Mouse (Mus musculus) MEL (cell line): ENCODE data around the gene Phf21a. TPM values are rescaled to one million over a fixed set of nuclear protein-coding genes. Genes with fewer than 3 reads are reported as not detected.

Source experiments
- DNase-seq: peaks from one replicate; pipeline ENCODE4 v3.0.0; 2011; ENCODE audit warnings: low read depth, low spot score
- H3K27ac ChIP-seq: 2 replicates; pipeline ENCODE4 v1.5.1; 2012; ENCODE audit warnings: low read depth, mild to moderate bottlenecking, control low read depth, low read length, moderate library complexity; ENCODE audit not compliant: control insufficient read depth
- H3K27me3 ChIP-seq, 2 experiments: fragments of 150-350 bp in 1 of 2; sonication (generic) in 1 of 2; 2 replicates each; pipeline ENCODE4 v1.6.1; 2012; ENCODE audit warnings: low read length in 2 of 2, mild to moderate bottlenecking in 2 of 2, improper control_type of control experiment in 1 of 2, moderate library complexity in 1 of 2; ENCODE audit not compliant: insufficient read depth in 2 of 2, control insufficient read depth in 1 of 2
- H3K36me3 ChIP-seq, 2 experiments: 2 replicates each; pipeline ENCODE4 v1.6.1; 2012 to 2014; ENCODE audit warnings: low read length in 2 of 2, improper control_type of control experiment in 1 of 2, inconsistent platforms in 1 of 2, mild to moderate bottlenecking in 1 of 2; ENCODE audit not compliant: insufficient read depth in 2 of 2, control insufficient read depth in 1 of 2
- H3K4me1 ChIP-seq, 2 experiments: fragments of 150-350 bp in 1 of 2; sonication (generic) in 1 of 2; 2 replicates each; pipeline ENCODE4 v1.6.1; 2012; ENCODE audit warnings: low read length in 2 of 2, improper control_type of control experiment in 1 of 2, mild to moderate bottlenecking in 1 of 2; ENCODE audit not compliant: insufficient read depth in 2 of 2, control insufficient read depth in 1 of 2
- H3K4me3 ChIP-seq, 2 experiments: fragments of 150-350 bp in 1 of 2; sonication (generic) in 1 of 2; 2 replicates each; pipeline ENCODE4 v1.5.1; 2012; ENCODE audit warnings: low read depth in 2 of 2, low read length in 2 of 2, mild to moderate bottlenecking in 2 of 2, moderate library complexity in 2 of 2, control low read depth in 1 of 2, improper control_type of control experiment in 1 of 2; ENCODE audit not compliant: control insufficient read depth in 1 of 2, insufficient read depth in 1 of 2
- H3K79me2 ChIP-seq: 2 replicates; pipeline ENCODE4 v1.6.1; 2012; ENCODE audit warnings: mild to moderate bottlenecking, low read length, moderate library complexity; ENCODE audit not compliant: control insufficient read depth, poor library complexity, insufficient read depth
- H3K9ac ChIP-seq: 2 replicates; pipeline ENCODE4 v1.6.1; 2012; ENCODE audit warnings: low read depth, mild to moderate bottlenecking, control low read depth, low read length, moderate library complexity; ENCODE audit not compliant: control insufficient read depth, poor library complexity, severe bottlenecking
- H3K9me3 ChIP-seq: fragments of 150-350 bp; sonication (generic); replicated peaks from 2 replicates; pipeline ENCODE4 v1.6.1; 2012; ENCODE audit warnings: mild to moderate bottlenecking, low read length, improper control_type of control experiment, moderate library complexity; ENCODE audit not compliant: insufficient read depth
- BHLHE40 ChIP-seq: IDR thresholded peaks from 2 replicates; pipeline ENCODE4 v1.6.1; 2012; ENCODE audit warnings: low read depth, mild to moderate bottlenecking, inconsistent platforms, low read length, improper control_type of control experiment, borderline replicate concordance
- EP300 ChIP-seq, 2 experiments: IDR thresholded peaks; 2 replicates each; pipeline ENCODE4 v1.6.1; 2011; ENCODE audit warnings: improper control_type of control experiment in 2 of 2, low read length in 2 of 2, low read depth in 1 of 2, mild to moderate bottlenecking in 1 of 2
- ETS1 ChIP-seq: IDR thresholded peaks from 2 replicates; pipeline ENCODE4 v1.6.1; 2012; ENCODE audit warnings: low read depth, mild to moderate bottlenecking, inconsistent platforms, low read length, improper control_type of control experiment, moderate library complexity
- HCFC1 ChIP-seq: IDR thresholded peaks from 2 replicates; pipeline ENCODE4 v1.6.1; 2012; ENCODE audit warnings: low read depth, mild to moderate bottlenecking, inconsistent platforms, low read length, improper control_type of control experiment, moderate library complexity
- MAFK ChIP-seq: IDR thresholded peaks from 2 replicates; pipeline ENCODE4 v1.6.1; 2011; ENCODE audit warnings: low read depth, mild to moderate bottlenecking, low read length, improper control_type of control experiment, borderline replicate concordance
- MAX ChIP-seq: IDR thresholded peaks from 2 replicates; pipeline ENCODE4 v1.6.1; 2011; ENCODE audit warnings: low read length, improper control_type of control experiment
- MEF2A ChIP-seq: IDR thresholded peaks from 2 replicates; pipeline ENCODE4 v1.6.1; 2014; ENCODE audit warnings: low read depth, mild to moderate bottlenecking, inconsistent platforms, low read length, improper control_type of control experiment; ENCODE audit not compliant: poor library complexity, insufficient replicate concordance, severe bottlenecking; ENCODE audit errors: extremely low read depth
- MXI1 ChIP-seq: IDR thresholded peaks from 2 replicates; pipeline ENCODE4 v1.6.1; 2011; ENCODE audit warnings: mild to moderate bottlenecking, low read depth, low read length, improper control_type of control experiment
- MYB ChIP-seq: IDR thresholded peaks from 2 replicates; pipeline ENCODE4 v1.6.1; 2011; ENCODE audit warnings: mild to moderate bottlenecking, low read depth, low read length, improper control_type of control experiment
- MYC ChIP-seq: IDR thresholded peaks from 2 replicates; pipeline ENCODE4 v1.6.1; 2011; ENCODE audit warnings: low read depth, mild to moderate bottlenecking, low read length, improper control_type of control experiment, moderate library complexity
- NRF1 ChIP-seq: IDR thresholded peaks from 2 replicates; pipeline ENCODE4 v1.6.1; 2014; ENCODE audit warnings: low read depth, mild to moderate bottlenecking, inconsistent platforms, low read length, improper control_type of control experiment, moderate library complexity; ENCODE audit not compliant: poor library complexity, insufficient read depth, severe bottlenecking
- POLR2A ChIP-seq, 2 experiments: IDR thresholded peaks; 2 replicates each; pipeline ENCODE4 v1.6.1; 2011 to 2012; ENCODE audit warnings: low read length in 2 of 2, mild to moderate bottlenecking in 2 of 2, control low read depth in 1 of 2, improper control_type of control experiment in 1 of 2, low read depth in 1 of 2, moderate library complexity in 1 of 2; ENCODE audit not compliant: control insufficient read depth in 1 of 2, insufficient read depth in 1 of 2, poor library complexity in 1 of 2
- POLR2AphosphoS5 ChIP-seq: IDR thresholded peaks from 2 replicates; pipeline ENCODE4 v1.6.1; 2012; ENCODE audit warnings: low read depth, borderline replicate concordance, mild to moderate bottlenecking, inconsistent platforms, low read length, moderate library complexity, mixed read lengths
- RAD21 ChIP-seq: IDR thresholded peaks from 2 replicates; pipeline ENCODE4 v1.6.1; 2011; ENCODE audit warnings: mild to moderate bottlenecking, low read depth, low read length, improper control_type of control experiment
- SIN3A ChIP-seq: IDR thresholded peaks from 2 replicates; pipeline ENCODE4 v1.6.1; 2012; ENCODE audit warnings: low read length, improper control_type of control experiment, inconsistent platforms
- SMC3 ChIP-seq: IDR thresholded peaks from 2 replicates; pipeline ENCODE4 v1.6.1; 2011; ENCODE audit warnings: low read depth, low read length, improper control_type of control experiment
- TCF12 ChIP-seq: IDR thresholded peaks from 2 replicates; pipeline ENCODE4 v1.6.1; 2014; ENCODE audit warnings: low read depth, mild to moderate bottlenecking, inconsistent platforms, low read length, improper control_type of control experiment, moderate library complexity
- USF1 ChIP-seq: IDR thresholded peaks from 2 replicates; pipeline ENCODE4 v1.6.1; 2014; ENCODE audit warnings: low read depth, mild to moderate bottlenecking, inconsistent platforms, low read length, improper control_type of control experiment, moderate library complexity
- ZC3H11A ChIP-seq: IDR thresholded peaks from 2 replicates; pipeline ENCODE4 v1.6.1; 2012; ENCODE audit warnings: low read depth, mild to moderate bottlenecking, inconsistent platforms, low read length, improper control_type of control experiment
- ZMIZ1 ChIP-seq: IDR thresholded peaks from 2 replicates; pipeline ENCODE4 v1.6.1; 2012; ENCODE audit warnings: low read depth, mild to moderate bottlenecking, inconsistent platforms, low read length, improper control_type of control experiment, moderate library complexity
- ZNF384 ChIP-seq: IDR thresholded peaks from 2 replicates; pipeline ENCODE4 v1.6.1; 2012; ENCODE audit warnings: low read depth, mild to moderate bottlenecking, inconsistent platforms, low read length, improper control_type of control experiment
- polyA plus RNA-seq, 2 experiments: library from polyadenylated mRNA; stranded (reverse) in 1 of 2; unstranded in 1 of 2; fragments of >175 nt in 1 of 2; fragments of >200 nt in 1 of 2; gene quantifications; 2 replicates each; pipeline versions ENCODE4 v1.2.1 to v1.2.4; 2012; ENCODE audit warnings: low replicate concordance in 2 of 2, low read depth in 1 of 2; ENCODE audit not compliant: insufficient read length in 2 of 2, insufficient read depth in 1 of 2, missing spikeins in 1 of 2
- total RNA-seq: library from RNA; depleted of rRNA; stranded (reverse); fragments of 300-350 nt; gene quantifications from 2 replicates; pipeline ENCODE4 v1.2.3, GENCODE M21; 2012

Gene Phf21a
- total and polyA plus RNA-seq, 3 experiments: 4.7 to 245 (median 15.6) TPM

GRCm38 (mm10) chr2:92085721-92086120, 7.2 kb upstream of the Phf21a start:
- TF ChIP-seq POLR2A (IDR thresholded peaks at IDR 0.05; ENCODE audit: control insufficient read depth in 1 of 2, insufficient read depth in 1 of 2, low read depth in 1 of 2, low read length in 2 of 2, poor library complexity in 1 of 2): no peak
- TF ChIP-seq ZNF384: no peak
- TF ChIP-seq MAFK: no peak
- TF ChIP-seq ZMIZ1: no peak
- no peak for TF ChIP-seq MAX
- no peak for TF ChIP-seq USF1
- no peak for TF ChIP-seq SIN3A
- TF ChIP-seq NRF1: no peak
- no peak for TF ChIP-seq MXI1
- no peak for TF ChIP-seq SMC3
- TF ChIP-seq MYC: no peak
- TF ChIP-seq ETS1: no peak
- no peak for TF ChIP-seq POLR2AphosphoS5
- no peaks in the 10 kb centered on the region for H3K4me1 ChIP-seq

DNA sequence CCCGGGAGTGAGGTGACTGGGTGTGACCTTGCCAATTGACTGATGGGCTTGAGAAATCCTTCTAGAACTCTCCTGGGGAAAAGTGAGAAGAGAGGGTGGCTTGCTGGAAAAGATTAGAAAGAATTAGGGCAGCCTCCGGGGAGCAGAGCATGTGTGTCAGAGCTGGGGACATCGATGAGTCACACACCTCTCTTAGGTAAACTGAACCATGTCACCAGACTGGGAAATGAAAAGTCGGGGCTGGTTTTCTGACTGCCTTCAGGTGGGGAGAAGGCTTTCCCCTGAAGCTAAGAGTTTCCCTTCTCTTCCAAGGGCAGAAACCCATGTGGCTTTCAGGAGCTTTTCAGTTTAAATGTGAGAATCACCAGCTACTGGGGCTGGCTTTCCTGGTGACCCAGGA, 5.9 kb upstream of the Phf21a start:
- no peaks in the 10 kb centered on the region for H3K79me2 ChIP-seq
- H3K4me3 ChIP-seq: no peak overlapping the region
- H3K36me3 ChIP-seq: no peaks in the 10 kb centered on the region
- peaks cover 6 to 18% of the 10 kb centered on the region in 2 experiments for H3K27me3 ChIP-seq
- no peaks in the 10 kb centered on the region for H3K4me1 ChIP-seq
- no peak for TF ChIP-seq MEF2A
- TF ChIP-seq ZC3H11A: no peak
- no peak for TF ChIP-seq POLR2A (IDR thresholded peaks at IDR 0.05; ENCODE audit: control insufficient read depth in 1 of 2, insufficient read depth in 1 of 2, low read depth in 1 of 2, low read length in 2 of 2, poor library complexity in 1 of 2)
- TF ChIP-seq EP300 (IDR thresholded peaks at IDR 0.05; ENCODE audit: low read depth in 1 of 2, low read length in 2 of 2): no peak
- no peak for TF ChIP-seq RAD21
- no peak for TF ChIP-seq MYC
- no peak for TF ChIP-seq ETS1
- TF ChIP-seq MYB: no peak
- no peak for TF ChIP-seq TCF12
- no peak for TF ChIP-seq HCFC1
- TF ChIP-seq BHLHE40: no peak
- TF ChIP-seq USF1: no peak
- no peak for TF ChIP-seq POLR2AphosphoS5
- no peak overlapping the region for H3K27ac ChIP-seq
- DNase-seq: no peak
- H3K9ac ChIP-seq: no peak overlapping the region
- H3K9me3 ChIP-seq: no peaks in the 10 kb centered on the region

More at GRCm38 (mm10) chr2:92085721-92086120, 7.2 kb upstream of the Phf21a start:
- H3K9me3 ChIP-seq: no peaks in the 10 kb centered on the region
- no peaks in the 10 kb centered on the region for H3K79me2 ChIP-seq
- no peak overlapping the region for H3K4me3 ChIP-seq
- no peak for DNase-seq
- peaks cover 8 to 20% of the 10 kb centered on the region in 2 experiments for H3K27me3 ChIP-seq
- H3K27ac ChIP-seq: no peak overlapping the region
- no peak overlapping the region for H3K9ac ChIP-seq
- H3K36me3 ChIP-seq: no peaks in the 10 kb centered on the region
